Mouse (Mus musculus): ENCODE measurements around the gene Reck. TPM values are rescaled to one million over a fixed set of nuclear protein-coding genes. Genes with fewer than 3 reads are reported as not detected.

Gene Reck
- polyA plus RNA-seq, 1 experiment from 2014 or later: 29.5 TPM

- no peaks in the 10 kb centered on the region for H3K9me3 ChIP-seq (ENCODE audit: low read depth, low read length)
- no peak for TF ChIP-seq CTCF (IDR thresholded peaks at IDR 0.05; ENCODE audit: low read depth)
- no peaks in the 10 kb centered on the region for H3K27me3 ChIP-seq (ENCODE audit: insufficient read depth, low read length)
- 69% methylated on average over 6 of the region's 6 CpGs for WGBS
- no peak within 1 kb of the TSS for H3K4me2 ChIP-seq
- H3K4me3 ChIP-seq (ENCODE audit: low read depth, low read length): no peak within 1 kb of the TSS
- no peak within 1 kb of the TSS for H3K27ac ChIP-seq (ENCODE audit: low read depth)
- no peak for ATAC-seq (ENCODE audit: insufficient read depth)
- H3K36me3 ChIP-seq (ENCODE audit: insufficient read depth): no peaks in the 10 kb centered on the region
- no peak for DNase-seq
- no peak within 1 kb of the TSS for H3K9ac ChIP-seq
- no peaks in the 10 kb centered on the region for H3K4me1 ChIP-seq (ENCODE audit: insufficient read depth)
Measured at GRCm38 (mm10) chr4:43851265-43851664, 24.1 kb upstream of the Reck start, which contains the start of gene Olfr155. Gene Olfr155 (plus strand): TSS chr4:43851565.

- no peak overlapping the region for H3K4me2 ChIP-seq
- WGBS: 60% methylated on average over 8 of the region's 8 CpGs
- no peak overlapping the region for H3K4me3 ChIP-seq (ENCODE audit: low read depth, low read length)
- H3K36me3 ChIP-seq (ENCODE audit: insufficient read depth): no peaks in the 10 kb centered on the region
- no peak overlapping the region for H3K9ac ChIP-seq
- ATAC-seq (ENCODE audit: insufficient read depth) (no peak), DNase-seq (no peak)
- H3K27ac ChIP-seq (ENCODE audit: low read depth): no peak overlapping the region
- TF ChIP-seq CTCF (IDR thresholded peaks at IDR 0.05; ENCODE audit: low read depth): no peak
- H3K9me3 ChIP-seq (ENCODE audit: low read depth, low read length): no peaks in the 10 kb centered on the region
- no peaks in the 10 kb centered on the region for H3K27me3 ChIP-seq (ENCODE audit: insufficient read depth, low read length)
- no peaks in the 10 kb centered on the region for H3K4me1 ChIP-seq (ENCODE audit: insufficient read depth)
Measured at GRCm38 (mm10) chr4:43854101-43854500, 21.2 kb upstream of the Reck start.

GRCm38 (mm10) chr4:43859886-43860285, 15.4 kb upstream of the Reck start:
- H3K4me2 ChIP-seq: no peak overlapping the region
- no peaks in the 10 kb centered on the region for H3K36me3 ChIP-seq (ENCODE audit: insufficient read depth)
- WGBS: 62% methylated on average over 10 of the region's 10 CpGs
- no peak overlapping the region for H3K4me3 ChIP-seq (ENCODE audit: low read depth, low read length)
- H3K4me1 ChIP-seq (ENCODE audit: insufficient read depth): no peaks in the 10 kb centered on the region
- H3K9me3 ChIP-seq (ENCODE audit: low read depth, low read length): no peaks in the 10 kb centered on the region
- TF ChIP-seq CTCF (IDR thresholded peaks at IDR 0.05; ENCODE audit: low read depth): no peak
- ATAC-seq (ENCODE audit: insufficient read depth): no peak
- H3K27me3 ChIP-seq (ENCODE audit: insufficient read depth, low read length): no peaks in the 10 kb centered on the region
- no peak for DNase-seq
- no peak overlapping the region for H3K9ac ChIP-seq
- no peak overlapping the region for H3K27ac ChIP-seq (ENCODE audit: low read depth)

DNA sequence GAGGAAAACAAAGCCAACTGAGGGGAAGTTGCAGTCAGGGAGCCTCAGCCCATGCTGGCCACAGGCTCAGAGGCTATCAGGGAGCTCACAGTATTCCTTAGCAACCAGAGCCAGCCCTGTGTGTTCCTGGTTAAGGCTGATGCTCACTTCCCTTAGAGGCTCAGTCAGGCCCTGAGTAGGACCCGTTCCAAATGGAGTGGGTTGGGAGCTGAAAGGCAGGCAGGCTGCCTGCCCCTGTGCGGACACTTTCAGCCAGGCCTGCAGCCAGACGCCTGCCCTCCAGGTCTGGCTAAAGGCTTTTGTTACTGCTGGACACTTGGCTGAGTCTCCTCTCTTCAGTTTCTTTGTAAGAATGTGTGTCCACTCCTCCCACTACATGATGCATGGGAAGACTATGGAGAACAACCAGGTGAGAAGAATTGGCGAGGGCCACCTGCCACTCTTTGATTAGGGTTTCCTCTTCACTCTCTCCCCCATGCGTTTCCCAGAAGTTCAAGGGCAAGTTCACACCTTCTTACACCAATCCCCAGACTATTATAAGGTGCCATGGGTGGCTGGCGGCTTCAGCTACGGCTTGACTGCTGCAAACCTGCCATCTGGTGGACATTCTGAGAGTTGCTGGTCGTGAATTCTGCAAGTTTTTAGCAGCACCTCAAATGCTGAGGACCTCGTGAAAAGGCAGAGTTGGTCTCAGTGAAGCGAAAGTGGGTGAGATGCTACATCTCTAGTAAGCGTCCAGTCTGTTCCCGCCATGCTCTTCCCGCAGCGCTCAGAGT, 14.4 kb upstream of the Reck start:
- Histone ChIP-seq H3K36me3 (ENCODE audit: insufficient read depth) (no peaks in the 10 kb centered on the region), H3K4me1 (ENCODE audit: insufficient read depth) (no peaks in the 10 kb centered on the region), H3K27ac (ENCODE audit: low read depth) (no peak overlapping the region), H3K4me2 (no peak overlapping the region), H3K4me3 (ENCODE audit: low read depth, low read length) (no peak overlapping the region), H3K9me3 (ENCODE audit: low read depth, low read length) (no peaks in the 10 kb centered on the region), H3K27me3 (ENCODE audit: insufficient read depth, low read length) (no peaks in the 10 kb centered on the region), H3K9ac (no peak overlapping the region)
- TF ChIP-seq CTCF (IDR thresholded peaks at IDR 0.05; ENCODE audit: low read depth): peak; percentile 96
- no peak for ATAC-seq (ENCODE audit: insufficient read depth)
- peak; percentile 90 for DNase-seq
- WGBS: 13% methylated on average over 14 of the region's 14 CpGs

DNA sequence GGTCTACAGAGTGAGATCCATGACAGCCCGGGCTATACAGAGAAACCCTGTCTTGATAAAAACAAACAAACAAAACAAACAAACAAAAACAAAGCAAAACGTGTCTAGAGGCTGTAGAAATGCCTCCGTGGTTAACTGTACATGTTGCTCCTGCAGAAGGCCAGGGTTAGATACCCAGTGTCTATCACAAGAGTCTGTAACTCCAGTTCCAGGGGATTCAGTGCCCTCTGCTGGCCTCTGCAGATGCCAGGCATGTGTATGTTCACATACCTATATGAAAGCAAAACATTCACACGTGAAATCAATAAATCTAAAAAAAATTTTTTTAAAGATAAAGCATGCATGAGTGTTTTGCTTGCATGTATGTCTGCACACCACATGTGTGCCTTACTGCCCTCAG, 12.0 kb upstream of the Reck start:
- Histone ChIP-seq H3K27ac (ENCODE audit: low read depth) (no peak overlapping the region), H3K9me3 (ENCODE audit: low read depth, low read length) (no peaks in the 10 kb centered on the region), H3K4me1 (ENCODE audit: insufficient read depth) (no peaks in the 10 kb centered on the region), H3K27me3 (ENCODE audit: insufficient read depth, low read length) (no peaks in the 10 kb centered on the region), H3K4me3 (ENCODE audit: low read depth, low read length) (no peak overlapping the region), H3K4me2 (no peak overlapping the region), H3K9ac (no peak overlapping the region), H3K36me3 (ENCODE audit: insufficient read depth) (no peaks in the 10 kb centered on the region)
- WGBS: 54% methylated on average over 4 of the region's 4 CpGs
- ATAC-seq (ENCODE audit: insufficient read depth): no peak
- DNase-seq: no peak
- no peak for TF ChIP-seq CTCF (IDR thresholded peaks at IDR 0.05; ENCODE audit: low read depth)

DNA sequence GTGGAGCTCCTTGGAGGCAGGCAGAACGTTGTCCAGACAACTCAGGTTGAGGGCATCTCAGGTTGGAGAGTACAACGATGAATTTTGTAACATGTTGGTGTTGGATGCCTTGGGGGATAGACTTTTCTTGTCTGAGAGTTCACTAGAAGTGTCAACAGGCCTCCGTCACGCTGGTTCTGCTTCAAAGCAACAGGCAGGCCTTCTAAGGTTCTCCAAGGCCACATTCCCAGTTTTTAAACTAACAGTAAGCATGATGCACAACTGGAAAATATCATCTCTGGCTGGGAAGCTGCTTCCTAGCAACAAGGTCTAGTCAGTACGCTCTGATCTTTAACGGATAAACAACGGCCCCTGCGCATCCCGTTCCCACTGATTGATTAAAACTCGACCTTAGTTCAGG, 5.5 kb upstream of the Reck start:
- no peak for ATAC-seq (ENCODE audit: insufficient read depth)
- Histone ChIP-seq H3K36me3 (ENCODE audit: insufficient read depth) (no peaks in the 10 kb centered on the region), H3K4me1 (ENCODE audit: insufficient read depth) (0 out of 2 replicates have a peak, but pooled peaks cover 2% of the 10 kb centered on the region), H3K4me2 (no peak overlapping the region), H3K9ac (no peak overlapping the region), H3K4me3 (ENCODE audit: low read depth, low read length) (no peak overlapping the region), H3K9me3 (ENCODE audit: low read depth, low read length) (no peaks in the 10 kb centered on the region), H3K27me3 (ENCODE audit: insufficient read depth, low read length) (no peaks in the 10 kb centered on the region), H3K27ac (ENCODE audit: low read depth) (no peak overlapping the region)
- no peak for DNase-seq
- 75% methylated on average over 10 of the region's 10 CpGs for WGBS
- no peak for TF ChIP-seq CTCF (IDR thresholded peaks at IDR 0.05; ENCODE audit: low read depth)

- DNase-seq: no peak
- peak overlapping the region; percentile 71 for H3K9ac ChIP-seq
Measured at GRCm38 (mm10) chr4:43874501-43874900, 829 bp upstream of the Reck start.

More at GRCm38 (mm10) chr4:43874501-43874900, 829 bp upstream of the Reck start:
- no peaks in the 10 kb centered on the region for H3K27me3 ChIP-seq (ENCODE audit: insufficient read depth, low read length)
- no peaks in the 10 kb centered on the region for H3K36me3 ChIP-seq (ENCODE audit: insufficient read depth)
- 35% methylated on average over 7 of the region's 7 CpGs for WGBS
- no peaks in the 10 kb centered on the region for H3K9me3 ChIP-seq (ENCODE audit: low read depth, low read length)
- H3K27ac ChIP-seq (ENCODE audit: low read depth): no peak overlapping the region
- H3K4me2 ChIP-seq: peak overlapping the region; percentile 81
- H3K4me1 ChIP-seq (ENCODE audit: insufficient read depth): peaks cover 15% of the 10 kb centered on the region
- no peak for TF ChIP-seq CTCF (IDR thresholded peaks at IDR 0.05; ENCODE audit: low read depth)
- no peak for ATAC-seq (ENCODE audit: insufficient read depth)
- peak overlapping the region; percentile 91 for H3K4me3 ChIP-seq (ENCODE audit: low read depth, low read length)
